Mouse (Mus musculus): ENCODE data around the gene Mei4.

The Mei4 gene

DNA sequence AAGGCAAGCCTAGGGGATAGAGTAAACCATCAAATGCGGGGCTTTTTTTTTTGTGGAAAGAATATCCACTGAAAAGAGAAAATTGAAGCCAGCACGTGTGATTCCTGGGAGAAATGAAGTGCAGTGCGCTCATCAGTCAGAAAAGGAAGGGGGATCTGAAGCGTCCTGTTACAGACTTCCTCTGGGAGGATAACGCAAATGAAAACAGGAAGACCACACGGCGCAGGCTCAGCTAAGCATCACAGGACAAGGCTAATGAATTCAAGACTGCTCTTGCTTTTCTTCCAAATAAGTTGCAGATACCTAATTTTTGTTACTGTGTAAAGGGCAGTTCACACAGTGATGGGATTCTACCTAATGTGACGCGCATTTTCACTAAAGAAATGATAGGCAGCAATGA is 296.7 kb downstream of the Mei4 start:
- no peak for DNase-seq (ENCODE audit: low spot score)

DNA sequence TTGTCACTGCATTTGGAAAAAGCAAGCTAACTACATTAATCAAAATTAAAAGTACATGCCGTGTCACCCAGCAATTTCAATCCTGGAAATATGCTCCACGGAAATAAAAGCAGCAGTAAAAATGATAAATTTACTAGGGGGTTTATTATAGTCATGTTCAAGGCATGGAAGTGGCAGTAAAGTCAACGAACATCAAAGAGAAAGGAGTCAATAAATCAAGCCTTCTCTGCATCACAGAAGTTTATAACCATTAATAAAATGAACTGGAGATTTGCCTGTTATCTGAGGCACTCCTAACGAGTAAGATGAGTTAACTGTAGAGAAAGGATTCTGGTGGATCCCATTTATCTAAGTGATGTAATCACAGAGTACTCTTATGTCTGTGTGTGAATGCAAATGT is 298.9 kb downstream of the Mei4 start:
- no peak for DNase-seq (ENCODE audit: low spot score)

DNA sequence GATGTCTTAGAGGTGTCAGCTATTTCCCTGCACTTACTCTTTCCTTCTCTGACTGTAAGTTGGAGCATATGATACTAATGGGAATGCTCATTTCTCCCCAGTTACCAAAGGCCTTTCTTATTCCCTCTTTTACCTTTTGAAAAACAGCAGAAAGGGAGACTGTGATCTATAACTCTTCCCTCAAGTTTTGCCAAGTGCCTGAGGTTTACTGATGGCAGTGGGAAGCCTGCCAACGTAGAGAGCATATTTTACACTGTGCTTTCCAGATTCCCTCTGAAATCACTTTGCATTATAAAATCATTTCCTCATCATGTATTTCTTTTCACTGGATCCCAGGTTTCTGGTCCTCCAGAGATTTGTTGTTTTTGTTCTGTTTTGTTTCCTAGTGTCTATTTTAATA is 354.5 kb downstream of the Mei4 start:
- DNase-seq (ENCODE audit: low spot score), result no peak

DNA sequence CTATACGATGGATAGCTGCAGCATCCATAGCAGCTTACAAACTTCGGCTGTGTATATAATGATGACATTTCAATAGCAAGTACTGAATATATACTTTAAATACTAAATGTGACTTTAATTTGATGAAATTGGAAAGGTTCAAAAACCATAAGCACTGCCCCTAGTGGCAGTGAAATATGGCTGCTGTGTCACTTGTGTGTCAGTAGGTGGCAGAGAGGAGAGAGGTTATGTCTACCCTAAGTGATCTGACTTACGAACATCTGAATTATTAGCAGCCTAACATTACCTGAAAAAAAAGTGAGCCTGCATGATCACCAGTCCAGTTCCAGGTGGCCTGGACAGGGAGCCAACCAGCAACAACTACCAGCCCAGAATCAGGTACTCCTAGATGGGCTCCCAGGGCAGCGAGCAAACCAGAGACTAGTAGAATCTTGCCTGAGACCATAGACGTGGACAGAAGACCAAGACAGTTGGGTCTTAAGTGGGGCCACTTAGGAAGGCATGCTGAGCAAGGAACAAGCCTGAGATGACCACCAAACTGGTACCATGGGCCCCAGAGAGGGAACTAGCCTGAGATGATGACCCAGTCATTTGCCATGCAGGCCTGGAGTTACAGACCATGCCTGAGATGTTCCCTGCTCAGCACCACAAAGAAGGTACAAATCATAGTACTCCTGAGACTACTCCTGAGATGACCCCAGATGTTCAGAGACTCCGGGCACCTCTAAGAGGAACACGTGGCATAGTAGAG is 384.4 kb downstream of the Mei4 start:
- no peak for DNase-seq (ENCODE audit: low spot score)
